Mouse (Mus musculus) neural tube, postnatal 0 days (tissue): ENCODE measurements around the gene Magee1. TPM values are rescaled to one million over a fixed set of nuclear protein-coding genes. Genes with fewer than 3 reads are reported as not detected.

ENCODE experiments used
- polyA plus RNA-seq: library from polyadenylated mRNA; unstranded; fragments of >200 nt; fragmentation: Nextera tagmentation; extraction: Ambion mirVana; gene quantifications from 2 replicates; pipeline ENCODE4 v1.2.1, GENCODE M21; 2015

Magee1 gene
- polyA plus RNA-seq, result 192 and 213 TPM in 2 replicates

GRCm38 (mm10) chrX:105120275-105121226 lies at the start of gene Magee1:
TSS of gene Magee1 (plus strand) at chrX:105120378.

GRCm38 (mm10) chrX:105079615-105080092 lies 40.5 kb upstream of the Magee1 start, which contains the start of gene Pbdc1:
TSS of gene Pbdc1 (plus strand) at chrX:105079756.

Other genes starting within 250 kb of the Magee1 start
- gene Pbdc1, start 40.6 kb upstream of the Magee1 start, polyA plus RNA-seq, result 30.6 and 30.8 TPM in 2 replicates